Mouse (Mus musculus): ENCODE results near the gene D930048N14Rik.

Gene D930048N14Rik

DNA sequence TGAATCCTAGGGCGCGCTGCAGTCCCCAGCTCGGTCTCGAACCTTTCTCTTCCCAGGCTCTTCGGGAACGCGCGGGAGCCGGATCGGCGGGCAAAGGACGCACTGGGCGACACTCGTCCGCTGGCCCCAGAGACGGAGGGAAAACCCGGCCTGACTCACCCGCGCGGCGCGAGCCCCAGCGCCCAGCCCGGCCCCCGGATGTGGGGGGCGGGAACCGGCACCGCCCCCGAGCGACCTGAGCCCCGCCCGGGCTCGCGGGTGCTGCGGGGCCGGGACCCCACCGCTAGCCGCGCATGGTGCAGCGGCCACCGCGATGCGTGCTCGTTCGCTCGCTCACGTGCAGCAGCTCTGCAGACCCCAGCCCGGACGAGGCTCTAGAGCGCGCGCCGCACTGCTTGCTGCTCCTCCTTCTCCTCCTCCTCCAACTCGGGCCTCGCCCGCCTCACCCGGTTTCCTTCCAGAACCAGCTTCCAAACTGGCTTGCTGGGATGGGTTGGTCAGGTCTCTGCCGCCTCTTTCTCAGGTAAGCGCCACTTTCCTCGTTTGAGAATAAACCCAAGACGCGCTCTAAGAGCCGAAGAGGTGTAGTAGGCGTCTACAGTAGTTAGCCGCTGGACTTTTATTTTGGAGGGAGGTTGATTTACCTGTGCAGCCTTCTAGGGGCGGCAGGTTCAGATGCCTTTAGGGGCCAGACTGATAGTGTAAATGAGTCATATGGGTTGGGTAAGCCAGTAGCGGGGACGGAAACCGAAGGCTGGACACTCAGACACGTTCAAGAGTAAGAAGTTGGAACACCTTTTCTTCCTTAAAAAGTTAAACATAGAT is at the start of gene D930048N14Rik, which contains the start of gene N4bp3:
TSS of gene D930048N14Rik (plus strand) at position 264 of the 825 bp plus-strand sequence.
TSS of gene N4bp3 (minus strand) at position 152 of the 825 bp plus-strand sequence.
- CTCF ChIA-PET: no interaction called here

DNA sequence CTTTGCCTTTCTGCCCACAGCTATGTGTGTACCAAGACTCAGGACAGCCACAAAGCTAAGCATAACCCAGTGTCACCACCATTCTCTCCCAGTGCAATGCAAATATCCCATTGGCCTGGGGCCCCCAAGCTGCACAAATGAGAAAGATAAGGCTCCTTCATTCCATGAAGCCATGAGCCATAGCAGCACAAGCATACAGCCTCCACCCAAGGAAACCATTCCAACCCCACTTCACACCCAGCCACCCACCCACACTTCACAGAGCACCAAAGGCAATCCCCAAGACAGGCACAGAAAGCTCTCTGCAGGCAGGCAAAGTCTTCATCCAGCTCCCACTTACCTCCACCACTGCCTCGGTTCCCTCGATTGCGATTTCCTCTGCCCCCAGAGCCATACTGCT is 48.5 kb upstream of the D930048N14Rik start:
- CTCF ChIA-PET: interaction anchor here (0.6 to 1.1 kb wide), 2 partner anchors 14 to 229 kb away, joined by 4 to 22 read pairs; no protein-coding TSS in a partner anchor

DNA sequence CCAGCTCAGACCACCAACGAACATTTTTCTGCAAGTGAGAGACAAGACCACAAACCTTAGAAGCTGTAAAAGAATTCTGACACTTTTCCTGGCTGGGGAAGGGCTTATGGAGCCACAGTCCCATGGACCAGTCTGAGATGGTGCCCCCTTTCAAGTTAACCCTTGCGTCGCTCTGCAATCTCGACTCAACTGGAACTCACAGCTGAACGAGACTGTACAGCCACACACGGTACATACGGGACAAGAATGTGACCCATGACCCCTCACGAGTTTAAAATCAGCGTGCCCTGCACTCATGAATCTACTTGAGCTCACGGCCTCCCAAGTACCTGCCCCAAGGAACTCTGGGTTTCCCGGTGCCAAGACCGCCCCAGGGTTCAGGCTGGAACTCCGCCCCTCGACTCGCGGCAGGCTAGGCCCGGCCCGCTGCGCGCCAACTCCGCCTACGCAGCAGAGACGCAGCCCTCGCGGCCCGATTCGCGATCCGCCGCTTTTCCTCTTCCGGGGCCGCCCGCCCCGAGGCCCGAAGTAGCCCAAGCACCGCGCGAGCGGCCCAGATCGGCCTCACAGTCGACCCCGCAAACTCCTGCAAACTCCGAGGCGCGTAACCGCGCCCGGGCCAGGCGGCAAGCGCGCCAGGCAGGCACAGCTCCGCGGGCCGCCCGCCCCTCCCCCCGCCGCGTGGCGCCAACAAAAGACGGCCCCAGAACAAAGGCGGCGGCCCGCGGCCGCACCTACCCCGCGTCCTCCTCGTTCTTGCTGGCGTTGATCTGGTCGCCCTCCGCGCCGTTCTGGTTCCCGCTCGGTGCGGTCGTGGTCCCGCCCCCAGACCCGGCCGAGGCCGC is 44.9 kb upstream of the D930048N14Rik start:
- CTCF ChIA-PET: interaction anchor here (0.8 to 1.7 kb wide), 4 partner anchors 10 to 76 kb away, joined by 3 to 9 read pairs (median 4); no protein-coding TSS in a partner anchor

DNA sequence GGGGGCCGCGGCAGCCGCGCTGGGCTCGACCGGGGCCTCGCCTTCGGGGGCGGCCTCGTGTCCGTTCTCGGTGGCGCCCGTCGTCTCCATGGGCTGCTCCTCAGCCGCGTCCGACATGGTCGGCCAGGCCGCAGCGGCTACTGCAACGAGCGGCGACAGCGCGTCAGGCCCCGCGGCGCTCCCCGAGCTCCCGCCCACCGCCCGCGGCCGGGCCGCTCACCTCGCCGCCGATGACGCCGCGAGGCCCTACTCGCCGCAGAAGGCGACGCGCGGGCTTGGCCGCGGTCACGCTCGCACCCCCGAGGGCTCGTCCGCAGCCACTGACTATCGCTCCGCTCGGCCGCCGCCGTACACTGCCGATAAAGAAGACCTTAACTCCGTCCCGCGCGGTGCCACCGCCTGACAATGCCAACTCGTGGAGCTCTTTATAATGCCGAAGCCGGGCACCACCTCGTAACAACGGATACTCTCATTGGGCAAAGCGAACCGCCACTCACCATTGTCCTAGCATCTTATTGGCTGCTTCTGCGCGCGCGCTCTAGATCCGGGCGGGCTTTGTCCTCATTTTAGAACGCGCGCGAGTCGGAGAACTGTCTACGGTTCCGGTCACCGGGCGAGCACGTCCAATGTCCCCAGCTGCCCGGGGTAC is 44.2 kb upstream of the D930048N14Rik start, which contains the start of gene Hnrnpab:
TSS of gene Hnrnpab (minus strand) at position 401 of the 649 bp plus-strand sequence.
- CTCF ChIA-PET: interaction anchor here (0.8 to 1.1 kb wide), 3 partner anchors 22 to 75 kb away, joined by 3 to 4 read pairs (median 3); partner anchors contain the start of gene Phykpl

DNA sequence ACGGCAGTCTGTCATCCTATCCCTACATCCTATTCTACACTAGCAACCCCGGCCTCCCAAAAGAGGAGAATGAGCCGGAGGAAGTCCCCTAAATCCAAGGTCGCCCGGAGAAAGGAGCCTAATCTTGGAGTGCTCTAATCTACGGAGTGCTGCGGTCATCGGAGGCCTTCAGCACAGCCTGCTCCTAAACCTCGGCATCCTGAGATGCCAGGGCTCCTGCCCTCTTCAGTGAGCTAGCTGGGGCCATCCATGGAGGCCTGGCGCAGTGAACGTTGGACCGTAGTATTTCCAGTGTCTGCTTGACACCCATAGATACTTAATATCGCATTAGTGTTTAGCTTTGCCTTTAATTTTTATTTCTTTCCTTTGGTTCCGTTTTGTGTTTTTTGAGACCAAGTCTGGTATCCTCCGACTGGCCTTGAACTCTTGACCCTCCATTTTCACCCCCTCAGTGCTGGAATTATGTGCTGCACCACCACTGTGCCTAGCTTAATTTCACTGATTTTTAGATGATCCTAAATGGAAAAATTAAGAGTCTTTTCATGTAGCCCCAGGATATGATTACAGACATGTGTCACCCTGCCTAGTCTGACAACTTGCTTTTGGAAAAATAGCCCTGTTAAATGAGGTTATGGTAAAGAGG is 43.5 kb upstream of the D930048N14Rik start:
- CTCF ChIA-PET: interaction anchor here (1.0 kb wide), 1 partner anchor 22 kb away, joined by 3 read pairs; the partner anchor contains the start of gene Phykpl

DNA sequence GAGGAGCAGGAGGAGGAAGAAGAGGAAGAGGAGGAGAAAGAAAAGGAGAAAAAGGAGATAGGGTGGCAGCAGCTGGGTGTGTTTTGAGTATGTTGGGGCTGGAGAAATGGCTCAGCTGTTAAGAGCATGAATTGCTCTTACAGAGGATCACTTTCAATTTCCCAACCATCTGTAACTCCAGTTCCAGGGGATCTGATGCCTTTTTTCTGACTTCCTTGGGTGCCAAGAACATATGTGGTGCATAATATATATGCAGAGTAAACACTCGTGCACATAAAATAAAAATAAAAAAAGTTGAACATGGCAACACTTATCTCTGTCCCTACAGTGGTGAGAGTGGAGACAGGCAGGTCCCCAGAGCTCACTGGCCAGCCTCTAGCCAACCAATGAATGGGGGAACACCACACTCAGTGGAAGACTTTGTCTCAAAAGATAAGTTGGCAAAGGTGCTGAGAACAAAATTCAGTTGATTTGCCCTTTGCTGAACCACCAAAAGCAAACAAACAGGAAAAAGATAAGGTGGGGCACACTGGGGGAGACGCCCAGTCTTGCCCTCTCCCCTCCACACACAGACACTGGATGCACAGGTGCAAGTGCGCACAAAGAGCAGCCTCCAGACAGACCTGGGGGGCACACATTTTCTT is 41.4 kb upstream of the D930048N14Rik start:
- CTCF ChIA-PET: interaction anchor here (1.2 kb wide), 1 partner anchor 9 kb away, joined by 3 read pairs; no protein-coding TSS in a partner anchor

DNA sequence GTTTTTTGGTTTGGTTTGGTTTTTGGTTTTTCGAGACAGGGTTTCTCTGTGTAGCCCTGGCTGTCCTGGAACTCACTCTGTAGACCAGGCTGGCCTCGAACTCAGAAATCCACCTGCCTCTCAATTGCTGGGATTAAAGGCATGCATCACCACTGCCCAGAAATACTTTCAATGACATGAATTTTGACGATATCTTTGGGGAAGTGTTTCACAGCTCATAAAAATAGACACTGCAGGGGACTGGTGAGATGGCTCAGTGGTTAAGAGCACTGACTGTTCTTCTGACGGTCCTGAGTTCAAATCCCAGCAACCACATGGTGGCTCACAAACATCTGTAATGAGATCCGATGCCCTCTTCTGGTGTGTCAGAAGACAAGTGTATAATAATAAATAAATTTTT is 40.8 kb upstream of the D930048N14Rik start:
- CTCF ChIA-PET: interaction anchor here (1.2 kb wide), 2 partner anchors 8 to 24 kb away, joined by 3 read pairs; no protein-coding TSS in a partner anchor

DNA sequence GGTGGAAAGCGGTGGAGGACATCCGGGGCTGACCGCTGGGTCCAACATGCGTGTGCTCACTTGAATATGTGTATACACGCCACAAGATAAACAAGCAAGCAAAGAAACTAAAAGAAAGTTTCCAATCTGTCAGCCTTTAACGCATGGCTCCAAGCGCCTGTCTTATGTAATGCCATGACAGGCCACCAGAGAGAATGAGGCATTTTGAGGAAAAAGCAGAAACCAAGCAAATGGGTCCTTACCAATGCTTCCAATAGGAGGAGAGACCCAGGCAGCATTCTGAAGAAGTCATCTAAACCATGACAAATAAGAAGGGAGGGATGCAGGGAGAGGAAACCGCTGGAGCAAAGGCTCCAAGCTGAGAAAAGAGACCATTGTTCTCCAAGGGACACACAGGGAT is 36.5 kb upstream of the D930048N14Rik start:
- CTCF ChIA-PET: no interaction called here

DNA sequence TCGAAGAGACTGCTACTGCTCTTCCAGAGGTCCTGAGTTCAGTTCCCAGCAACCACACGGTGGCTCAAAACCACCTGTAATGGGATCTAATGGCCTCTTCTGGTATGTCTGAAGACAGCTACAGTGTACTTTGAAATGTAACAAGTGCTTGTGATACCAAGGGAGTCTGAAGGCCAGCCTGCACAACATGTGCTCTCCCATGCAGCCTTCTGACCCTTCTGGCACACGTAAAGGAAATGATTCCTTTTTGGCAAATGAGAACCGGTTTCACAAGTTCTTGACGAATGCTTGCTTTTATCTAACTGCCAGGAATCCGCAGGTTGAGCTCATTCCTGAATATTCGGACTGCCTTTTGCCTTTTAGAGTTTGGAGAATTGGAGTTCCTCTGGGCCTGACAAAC is 35.6 kb upstream of the D930048N14Rik start:
- CTCF ChIA-PET: interaction anchor here (0.8 to 1.1 kb wide), 2 partner anchors 10 to 23 kb away, joined by 4 to 5 read pairs; no protein-coding TSS in a partner anchor

DNA sequence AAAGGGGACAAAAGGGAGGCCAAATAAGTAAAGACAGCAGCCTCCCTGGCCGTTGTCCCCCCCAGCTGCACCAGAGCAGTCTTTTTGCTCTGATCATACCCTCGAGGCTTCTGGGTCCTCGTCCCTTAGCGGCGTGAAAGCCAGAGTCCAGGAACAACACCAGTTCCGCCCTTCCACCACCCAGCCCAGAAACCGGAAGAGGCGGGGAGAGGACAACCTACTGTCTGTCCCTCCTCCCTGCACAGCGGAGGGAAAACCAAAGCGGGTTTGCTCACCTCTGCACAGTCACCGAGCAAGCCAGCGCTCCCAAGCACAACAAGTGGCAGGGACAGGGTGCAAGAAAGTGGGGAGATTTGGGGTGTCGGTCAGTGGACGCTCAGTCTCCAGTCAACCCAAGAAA is 35.2 kb upstream of the D930048N14Rik start:
- CTCF ChIA-PET: interaction anchor here (0.7 to 1.5 kb wide), 5 partner anchors 10 to 68 kb away, joined by 4 to 6 read pairs (median 5); no protein-coding TSS in a partner anchor

DNA sequence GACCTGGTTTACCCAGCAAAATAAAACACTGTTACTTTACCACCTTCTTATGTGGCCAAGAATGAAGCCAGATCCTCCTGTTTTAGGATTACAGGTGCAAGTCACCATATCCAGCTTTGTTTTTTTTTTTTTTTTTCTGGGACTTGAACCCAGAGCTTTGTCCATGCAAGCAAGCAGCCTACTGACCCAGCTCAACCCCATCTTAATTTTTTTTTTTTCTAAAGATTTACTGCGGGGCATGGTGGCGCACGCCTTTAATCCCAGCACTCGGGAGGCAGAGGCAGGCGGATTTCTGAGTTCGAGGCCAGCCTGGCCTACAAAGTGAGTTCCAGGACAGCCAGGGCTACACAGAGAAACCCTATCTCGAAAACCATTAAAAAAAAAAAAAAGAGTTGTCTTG is 34.6 kb upstream of the D930048N14Rik start:
- CTCF ChIA-PET: interaction anchor here (0.5 to 2.5 kb wide), 7 partner anchors 11 to 69 kb away, joined by 3 to 15 read pairs (median 5); no protein-coding TSS in a partner anchor

DNA sequence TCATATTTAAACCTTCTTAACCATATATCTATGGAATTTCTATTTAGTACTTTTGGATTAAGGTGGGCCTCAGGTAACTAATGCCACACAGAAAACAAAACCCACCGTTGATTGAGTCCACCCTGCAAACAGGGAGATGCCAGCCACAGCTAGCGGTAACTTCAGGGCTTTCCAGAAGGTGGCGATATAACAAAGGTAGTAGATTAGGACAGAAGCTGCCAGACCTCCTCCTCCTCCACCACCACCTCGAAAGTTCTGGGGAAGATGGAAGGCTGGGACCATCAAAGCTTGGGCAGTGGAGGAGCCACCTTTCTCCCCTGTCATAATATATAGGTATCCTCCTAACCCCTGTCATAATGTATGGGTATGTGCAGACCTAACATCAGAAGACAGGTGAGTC is 33.1 kb upstream of the D930048N14Rik start:
- CTCF ChIA-PET: interaction anchor here (0.9 to 2.5 kb wide), 3 partner anchors 8 to 68 kb away, joined by 3 to 15 read pairs (median 4); no protein-coding TSS in a partner anchor

DNA sequence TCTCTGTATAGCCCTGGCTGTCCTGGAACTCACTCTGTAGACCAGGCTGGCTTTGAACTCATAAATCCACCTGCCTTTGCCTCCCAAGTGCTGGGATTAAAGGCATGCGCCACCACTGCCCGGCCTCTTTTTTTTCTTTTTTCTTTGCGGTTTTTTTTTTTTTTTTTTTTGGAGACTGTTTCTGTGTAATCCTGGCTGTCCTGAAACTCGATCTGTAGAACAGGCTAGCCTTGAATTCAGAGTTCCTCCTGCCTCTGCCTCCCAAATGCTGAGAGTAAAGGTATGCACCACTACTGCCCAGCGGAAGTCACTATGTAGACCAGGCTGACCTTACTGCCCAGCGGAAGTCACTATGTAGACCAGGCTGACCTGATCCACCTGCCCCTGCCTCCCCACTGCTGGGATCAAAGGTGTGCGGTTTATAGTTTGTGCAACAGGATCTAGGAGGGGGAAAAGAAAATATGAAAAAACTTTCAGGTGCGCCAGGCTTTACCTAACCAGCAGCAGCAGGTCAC is 31.8 kb upstream of the D930048N14Rik start:
- CTCF ChIA-PET: interaction anchor here (1.3 kb wide), 1 partner anchor 21 kb away, joined by 3 read pairs; no protein-coding TSS in a partner anchor

DNA sequence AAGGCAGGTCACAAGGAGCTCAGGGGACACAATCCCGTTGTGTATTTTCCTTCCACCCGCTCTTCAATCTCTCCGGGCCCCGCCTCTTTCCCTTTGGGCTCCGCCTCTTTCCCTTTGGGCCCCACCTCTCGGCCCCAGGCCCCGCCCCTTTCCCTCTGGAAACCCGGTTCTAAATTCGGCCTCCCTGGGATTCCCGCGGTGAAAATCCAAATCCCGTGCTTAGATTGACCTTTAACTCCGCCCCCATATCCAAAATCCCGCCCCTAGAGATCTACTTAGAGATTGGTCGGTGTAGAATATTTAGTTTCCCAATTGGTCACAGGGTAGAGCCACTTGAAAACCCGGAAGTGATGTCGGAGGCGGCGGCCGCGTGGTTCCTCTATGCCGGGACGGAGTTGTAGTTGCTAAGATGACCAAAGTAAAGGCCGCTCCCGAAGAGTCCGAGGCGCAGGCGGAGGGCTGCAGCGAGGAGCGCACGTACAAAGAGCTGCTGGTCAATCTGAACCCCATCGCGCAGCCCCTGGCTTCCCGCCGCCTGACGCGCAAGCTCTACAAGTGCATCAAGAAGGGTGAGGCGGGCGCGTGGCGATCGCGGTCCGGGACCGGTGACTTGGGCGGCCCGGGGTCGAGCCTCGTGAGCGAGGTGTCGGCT is 31.2 kb upstream of the D930048N14Rik start, which contains the start of gene Nhp2:
TSS of gene Nhp2 (plus strand) at position 327 of the 652 bp plus-strand sequence.
- CTCF ChIA-PET: interaction anchor here (1.3 kb wide), 1 partner anchor 20 kb away, joined by 3 read pairs; no protein-coding TSS in a partner anchor

DNA sequence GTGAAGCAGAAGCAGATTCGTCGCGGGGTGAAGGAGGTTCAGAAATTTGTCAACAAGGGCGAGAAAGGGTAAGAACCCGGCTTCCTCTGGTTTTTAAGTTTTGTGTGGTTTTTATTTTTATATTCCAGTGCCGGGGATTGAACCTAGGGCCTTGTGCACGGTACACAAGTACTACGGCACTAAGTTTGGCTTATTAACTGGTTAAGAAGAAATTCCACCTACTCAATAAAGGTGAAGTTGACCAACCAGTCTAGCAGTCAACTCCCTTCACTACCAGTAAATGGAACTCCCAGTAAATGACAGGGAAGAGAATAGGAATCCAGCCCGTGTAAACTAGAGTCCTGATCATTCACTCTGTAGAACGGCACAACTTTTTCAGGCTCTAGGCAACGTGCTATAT is 30.7 kb upstream of the D930048N14Rik start:
- CTCF ChIA-PET: interaction anchor here (1.3 kb wide), 1 partner anchor 20 kb away, joined by 3 read pairs; no protein-coding TSS in a partner anchor

DNA sequence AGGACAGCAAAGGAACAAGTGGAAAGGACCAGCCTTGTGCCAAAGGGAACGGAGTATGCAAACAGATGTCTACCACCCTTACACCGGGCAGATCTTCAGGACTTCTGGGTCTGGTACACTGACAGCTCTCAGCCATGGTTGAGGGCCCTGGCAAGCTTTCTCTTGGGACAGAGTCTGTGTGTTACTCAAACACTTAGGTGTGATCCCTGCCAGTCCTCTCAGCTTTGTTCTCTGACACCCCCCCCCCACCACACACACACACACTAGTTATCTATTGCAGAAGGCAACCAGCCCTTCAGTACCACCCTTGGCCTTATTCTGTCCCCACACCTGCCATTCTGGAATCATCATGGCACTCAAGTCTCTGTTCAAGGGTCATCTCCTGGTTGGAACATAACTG is 29.0 kb upstream of the D930048N14Rik start:
- CTCF ChIA-PET: interaction anchor here (0.5 kb wide), 1 partner anchor 91 kb away, joined by 3 read pairs; no protein-coding TSS in a partner anchor

DNA sequence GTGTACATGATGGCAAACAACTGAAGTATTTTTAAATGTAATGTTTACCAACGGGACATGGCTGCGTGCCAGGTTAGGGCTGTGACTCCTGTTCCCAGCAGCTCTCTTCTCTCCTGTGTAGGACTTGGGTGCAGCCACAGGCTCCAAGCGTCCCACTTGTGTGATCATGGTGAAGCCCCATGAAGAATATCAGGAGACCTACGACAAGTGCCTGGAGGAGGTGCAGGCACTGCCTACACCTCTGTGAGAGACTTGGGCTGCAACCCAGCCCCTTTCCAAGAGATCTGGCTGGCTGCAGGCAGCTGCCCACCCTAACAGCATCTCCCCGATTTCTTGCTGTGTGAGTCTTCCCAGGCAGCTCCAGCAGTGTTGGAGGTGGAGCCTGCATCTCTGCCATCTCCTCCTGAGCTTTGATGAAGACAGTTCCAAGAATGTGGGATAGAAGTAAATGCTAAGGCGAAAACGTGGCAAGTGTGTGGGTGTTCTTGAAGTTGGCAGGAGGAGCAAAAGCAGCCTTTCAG is 27.7 kb upstream of the D930048N14Rik start:
- CTCF ChIA-PET: interaction anchor here (0.5 kb wide), 1 partner anchor 40 kb away, joined by 15 read pairs; no protein-coding TSS in a partner anchor

DNA sequence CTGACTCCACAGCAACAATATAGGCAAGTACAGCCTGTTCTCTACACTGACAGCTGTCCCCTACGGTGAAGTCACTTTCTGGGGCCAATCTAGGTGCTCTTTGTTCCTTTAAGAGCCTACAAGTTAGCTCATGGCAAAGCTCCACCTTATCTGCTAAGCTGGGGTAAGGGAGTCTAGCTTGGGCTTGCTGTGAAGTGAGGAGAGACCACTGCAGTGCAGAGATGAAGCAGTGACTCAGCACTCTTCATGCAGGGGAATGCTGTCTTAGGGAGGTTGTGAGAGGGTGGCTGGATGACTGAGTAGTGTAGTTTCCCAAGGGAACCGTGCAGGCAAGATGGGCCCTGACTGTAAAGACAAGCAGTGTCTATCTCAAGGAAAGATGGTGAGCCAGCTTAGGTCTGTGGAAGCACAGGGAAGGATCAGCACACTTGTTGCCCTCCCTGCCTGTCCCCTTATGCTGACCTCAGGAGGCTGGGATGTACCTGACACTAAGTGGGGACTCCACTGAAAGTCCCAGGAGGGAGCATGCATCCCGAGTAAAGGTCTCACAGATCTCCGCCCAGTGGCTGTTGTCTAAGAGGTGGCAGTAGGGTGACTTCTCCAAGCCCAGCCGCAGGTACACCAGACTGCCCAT is 25.4 kb upstream of the D930048N14Rik start:
- CTCF ChIA-PET: no interaction called here

Data from spleen, embryonic (tissue).